Mouse (Mus musculus) hematopoietic multipotent progenitor cell, adult 10-12 weeks (in vitro differentiated cells): ENCODE data around the gene Saxo1. TPM values are rescaled to one million over a fixed set of nuclear protein-coding genes. Genes with fewer than 3 reads are reported as not detected.

Experiments
- polyA plus RNA-seq: library from polyadenylated mRNA; stranded (reverse); fragments of >175 nt; gene quantifications from 2 replicates; pipeline ENCODE4 v1.2.3, GENCODE M21; 2012; ENCODE audit warnings: low replicate concordance

Gene Saxo1
- polyA plus RNA-seq: 0.09 TPM in 1 of 2 replicates, not detected in the other

GRCm38 (mm10) chr4:86558228-86558627 is at the start of gene Saxo1:
Gene Saxo1, minus strand, starts transcription at chr4:86558328.

GRCm38 (mm10) chr4:86575283-86575983 is 17.3 kb upstream of the Saxo1 start, which contains the start of gene Rraga:
Gene Rraga, plus strand, starts transcription at chr4:86575668.

Other genes with a start within 250 kb of the Saxo1 start
- gene Rraga, start 17.3 kb upstream of the Saxo1 start, polyA plus RNA-seq: 54.9 and 57.0 TPM in 2 replicates
- gene Haus6, start 53.7 kb upstream of the Saxo1 start, polyA plus RNA-seq: 11.3 and 24.8 TPM in 2 replicates
- gene Plin2, start 111.7 kb upstream of the Saxo1 start, polyA plus RNA-seq: 8.3 and 10.7 TPM in 2 replicates
- 3.8 and 6.6 TPM in 2 replicates for gene Dennd4c, start 190.2 kb upstream of the Saxo1 start, polyA plus RNA-seq